Mouse (Mus musculus) heart, embryonic 16.5 days (tissue): ENCODE data around the gene Zbtb20. TPM values are rescaled to one million over a fixed set of nuclear protein-coding genes. Genes with fewer than 3 reads are reported as not detected.

Experiments used
- ATAC-seq: fragments of 200-750 bp; cut with Nextera tagmentation; replicated peaks from 2 replicates; pipeline ENCODE4 v1.8.0; 2017; ENCODE audit warnings: moderate number of reproducible peaks; ENCODE audit not compliant: insufficient read depth, low FRiP score; ENCODE audit errors: extremely low read depth
- H3K27ac ChIP-seq: fragments of 300-500 bp; sonication (generic); 2 replicates; pipeline ENCODE4 v1.5.1; 2014; ENCODE audit warnings: mild to moderate bottlenecking, low read length, control low read depth, moderate library complexity
- H3K27me3 ChIP-seq: fragments of 300-500 bp; sonication (generic); 2 replicates; pipeline ENCODE4 v1.6.1; 2014; ENCODE audit warnings: low read length, mixed read lengths; ENCODE audit not compliant: control insufficient read depth, insufficient read depth
- H3K36me3 ChIP-seq: fragments of 300-500 bp; sonication (generic); 2 replicates; pipeline ENCODE4 v1.6.1; 2014; ENCODE audit not compliant: control insufficient read depth, insufficient read depth
- H3K4me1 ChIP-seq: fragments of 300-500 bp; sonication (generic); 2 replicates; pipeline ENCODE4 v1.6.1; 2014; ENCODE audit warnings: low read length, mixed read lengths; ENCODE audit not compliant: control insufficient read depth, insufficient read depth
- H3K4me2 ChIP-seq: fragments of 300-500 bp; sonication (generic); 2 replicates; pipeline ENCODE4 v1.6.1; 2014; ENCODE audit warnings: low read depth, mild to moderate bottlenecking, control low read depth, low read length
- H3K4me3 ChIP-seq: fragments of 300-500 bp; sonication (generic); 2 replicates; pipeline ENCODE4 v1.5.1; 2014; ENCODE audit warnings: mild to moderate bottlenecking, control low read depth, low read length
- H3K9ac ChIP-seq: fragments of 300-500 bp; sonication (generic); 2 replicates; pipeline ENCODE4 v1.6.1; 2014; ENCODE audit warnings: low read length, control low read depth
- H3K9me3 ChIP-seq: fragments of 300-500 bp; sonication (generic); replicated peaks from 2 replicates; pipeline ENCODE4 v1.6.1; 2016; ENCODE audit warnings: low read length; ENCODE audit not compliant: control insufficient read depth
- WGBS: fragments of 180-500 bp; shearing (Covaris S2); extraction: QIAGEN DNeasy Blood & Tissue Kit; methylation state at CpG from one replicate; pipeline ENCODE4 v1.1.7; 2014; 5-methylcytosine and 5-hydroxymethylcytosine counted together
- microRNA counts: library from miRNA; unstranded; fragments of <30 nt; microRNA quantifications from one replicate; lab custom pipeline; 2016
- microRNA-seq: library from miRNA; unstranded; fragments of <30 nt; microRNA quantifications from one replicate; pipeline ENCODE4, GENCODE M21; 2017
- polyA plus RNA-seq: library from polyadenylated mRNA; unstranded; fragments of >200 nt; fragmentation: Nextera tagmentation; extraction: Ambion mirVana; gene quantifications from 2 replicates; pipeline ENCODE4 v1.2.1, GENCODE M21; 2015

The Zbtb20 gene
- polyA plus RNA-seq, 1 experiment from 2014 or later = 45.2 TPM

- 93% methylated on average over 5 of the region's 5 CpGs for WGBS
- no peak for ATAC-seq
- no peak overlapping the region for H3K4me2 ChIP-seq
- H3K4me1 ChIP-seq = no peaks in the 10 kb centered on the region
- no peak overlapping the region for H3K9ac ChIP-seq
- H3K4me3 ChIP-seq = no peak overlapping the region
- no peaks in the 10 kb centered on the region for H3K36me3 ChIP-seq
- H3K9me3 ChIP-seq = no peaks in the 10 kb centered on the region
- H3K27ac ChIP-seq = no peak overlapping the region
- no peaks in the 10 kb centered on the region for H3K27me3 ChIP-seq
Observed at GRCm38 (mm10) chr16:43691741-43692140, 816.1 kb downstream of the Zbtb20 start.

MicroRNAs within 50 kb of the gene (microRNA counts, 519-probe panel; counts per million panel counts)
- microRNA mmu-miR-568 (lab: Ali Mortazavi, UCI) = not detected

Small RNA genes lying within 50 kb of the gene (microRNA-seq; reads per million reads assigned to microRNA genes)
- gene Mir568 = not detected
